Mouse (Mus musculus): ENCODE results near the gene Vkorc1l1.

Vkorc1l1 gene

GRCm38 (mm10) chr5:130001356-130001987 lies 59.7 kb downstream of the Vkorc1l1 start:
- no peak for DNase-seq (ENCODE audit: low read depth, low spot score)

- DNase-seq (ENCODE audit: low read depth, low spot score) = no peak
Measured at GRCm38 (mm10) chr5:130002301-130003146, 60.8 kb downstream of the Vkorc1l1 start, which contains the start of gene Gusb. TSS of gene Gusb (minus strand) at chr5:130003049.

- no peak for DNase-seq (ENCODE audit: low read depth, low spot score)
Measured at GRCm38 (mm10) chr5:130003229-130003628, 61.5 kb downstream of the Vkorc1l1 start.

- DNase-seq (ENCODE audit: low read depth, low spot score) = no peak
Measured at GRCm38 (mm10) chr5:130007344-130007743, 65.6 kb downstream of the Vkorc1l1 start.

- no peak for DNase-seq (ENCODE audit: low read depth, low spot score)
Measured at GRCm38 (mm10) chr5:130008034-130008590, 66.3 kb downstream of the Vkorc1l1 start.

GRCm38 (mm10) chr5:130009784-130010183 lies 68.0 kb downstream of the Vkorc1l1 start:
- no peak for DNase-seq (ENCODE audit: low read depth, low spot score)

- no peak for DNase-seq (ENCODE audit: low read depth, low spot score)
Measured at GRCm38 (mm10) chr5:130010961-130011360, 69.2 kb downstream of the Vkorc1l1 start.

GRCm38 (mm10) chr5:130015104-130015503 lies 73.3 kb downstream of the Vkorc1l1 start:
- DNase-seq (ENCODE audit: low read depth, low spot score) = no peak

GRCm38 (mm10) chr5:130019461-130019860 lies 77.7 kb downstream of the Vkorc1l1 start:
- DNase-seq (ENCODE audit: low read depth, low spot score) = no peak

- DNase-seq (ENCODE audit: low read depth, low spot score) = no peak
Measured at GRCm38 (mm10) chr5:130021361-130021966, 79.7 kb downstream of the Vkorc1l1 start.

GRCm38 (mm10) chr5:130022366-130022765 lies 80.6 kb downstream of the Vkorc1l1 start:
- no peak for DNase-seq (ENCODE audit: low read depth, low spot score)

- DNase-seq (ENCODE audit: low read depth, low spot score) = no peak
Measured at GRCm38 (mm10) chr5:130023067-130023766, 81.4 kb downstream of the Vkorc1l1 start.

- DNase-seq (ENCODE audit: low read depth, low spot score) = peak; percentile 59
Measured at GRCm38 (mm10) chr5:130023767-130024539, 82.2 kb downstream of the Vkorc1l1 start.

GRCm38 (mm10) chr5:130027134-130027533 lies 85.4 kb downstream of the Vkorc1l1 start:
- DNase-seq (ENCODE audit: low read depth, low spot score) = no peak

GRCm38 (mm10) chr5:130027696-130028095 lies 85.9 kb downstream of the Vkorc1l1 start:
- DNase-seq (ENCODE audit: low read depth, low spot score) = no peak

GRCm38 (mm10) chr5:130029142-130029897 lies 87.5 kb downstream of the Vkorc1l1 start, which contains the start of the genes Asl and Crcp:
TSS of gene Asl (minus strand) at chr5:130029247.
TSS of gene Crcp (plus strand) at chr5:130029290.
- DNase-seq (ENCODE audit: low read depth, low spot score) = peak; percentile 74

- DNase-seq (ENCODE audit: low read depth, low spot score) = no peak
Measured at GRCm38 (mm10) chr5:130031410-130032390, 89.9 kb downstream of the Vkorc1l1 start.

- no peak for DNase-seq (ENCODE audit: low read depth, low spot score)
Measured at GRCm38 (mm10) chr5:130033869-130034268, 92.1 kb downstream of the Vkorc1l1 start.

Data from brain, embryonic 18.5 days (tissue).